Mouse (Mus musculus): ENCODE measurements at regions not wholly inside any gene's neighbourhood (a gene's known extent, or its start where the extent isn't known, plus 50 kb on each side); places are given as distances from the start of the nearest gene placed in this dataset.

DNA sequence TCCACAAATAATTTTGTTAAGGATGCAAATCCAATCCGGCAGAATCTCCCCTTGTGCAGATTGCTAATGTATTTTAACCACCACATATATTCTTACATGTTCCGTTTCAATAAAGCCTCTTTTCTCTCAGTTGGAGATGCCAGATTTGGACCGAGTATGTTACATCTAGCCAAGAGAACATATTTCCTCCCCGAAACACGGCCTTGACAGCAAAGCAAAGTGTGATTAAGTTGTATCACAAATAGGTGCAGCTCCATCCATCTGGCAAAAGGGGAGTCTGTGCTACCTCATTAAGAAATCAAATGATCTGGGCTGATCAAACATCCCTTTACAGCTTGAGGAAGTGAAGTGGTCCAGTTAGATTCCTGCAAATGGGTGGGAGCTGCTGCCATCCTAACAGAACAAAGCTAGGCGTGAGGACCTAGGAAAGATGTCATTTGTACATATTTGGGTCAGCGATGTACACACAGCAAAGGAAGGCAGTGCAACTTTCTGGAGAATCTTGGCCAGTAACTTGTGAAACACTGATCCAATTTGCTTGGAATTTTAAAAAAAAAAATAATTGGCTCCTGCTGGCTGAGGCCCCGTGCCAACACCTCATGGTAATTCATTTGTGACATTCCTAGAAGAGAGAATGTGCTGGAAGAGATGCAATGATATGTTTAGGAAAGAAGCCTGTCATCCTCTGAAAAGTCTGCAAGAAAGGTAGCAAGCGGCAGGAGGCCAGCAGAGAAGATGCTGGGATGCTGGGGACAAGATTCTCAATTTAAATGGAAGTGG is 223.8 kb downstream of the Rpl10-ps3 start:
- Histone ChIP-seq H3K36me3 (ENCODE audit: control insufficient read depth, insufficient read depth, low read length) (no peaks in the 10 kb centered on the region), H3K9me3 (ENCODE audit: control insufficient read depth, low read length) (no peaks in the 10 kb centered on the region), H3K27ac (replicated peaks; ENCODE audit: low read depth, low read length) (no peak overlapping the region), H3K4me1 (ENCODE audit: control insufficient read depth, insufficient read depth, low read length) (no peaks in the 10 kb centered on the region), H3K4me2 (ENCODE audit: low read depth, severe bottlenecking) (no peak overlapping the region), H3K9ac (ENCODE audit: low read length) (no peak overlapping the region), H3K4me3 (ENCODE audit: low read depth, low read length) (no peak overlapping the region), H3K27me3 (ENCODE audit: control insufficient read depth, insufficient read depth, low read length) (no peaks in the 10 kb centered on the region)
- 87% methylated on average over 9 of the region's 9 CpGs for WGBS
- DNase-seq (ENCODE audit: low spot score) = no peak
- no peak for ATAC-seq (ENCODE audit: insufficient number of reproducible peaks, low FRiP score, low TSS enrichment, low read depth)

DNA sequence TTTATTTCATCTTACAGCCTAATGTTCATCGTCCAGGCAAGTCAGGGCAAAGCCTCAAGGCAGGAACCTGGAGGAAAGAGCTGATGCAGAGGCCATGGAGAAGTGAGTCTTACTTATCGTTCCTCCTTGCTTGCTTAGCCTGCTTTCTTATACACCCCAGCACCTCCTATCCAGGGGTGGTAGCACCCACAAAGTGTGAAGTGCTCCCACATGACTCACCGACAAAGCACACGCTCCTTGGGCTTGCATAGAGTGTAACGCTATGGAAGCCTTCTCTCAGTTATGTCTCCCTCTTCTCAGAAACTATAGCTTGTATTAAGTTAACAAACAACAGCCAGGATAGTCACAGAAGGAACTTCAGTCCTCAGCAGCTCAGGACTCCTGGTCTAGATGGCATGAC is 225.4 kb downstream of the Rpl10-ps3 start:
- ATAC-seq (ENCODE audit: insufficient number of reproducible peaks, low FRiP score, low TSS enrichment, low read depth) (no peak), DNase-seq (ENCODE audit: low spot score) (no peak)
- no peaks in the 10 kb centered on the region for H3K27me3 ChIP-seq (ENCODE audit: control insufficient read depth, insufficient read depth, low read length)
- no peaks in the 10 kb centered on the region for H3K4me1 ChIP-seq (ENCODE audit: control insufficient read depth, insufficient read depth, low read length)
- H3K4me3 ChIP-seq (ENCODE audit: low read depth, low read length) = no peak overlapping the region
- H3K4me2 ChIP-seq (ENCODE audit: low read depth, severe bottlenecking) = no peak overlapping the region
- no peaks in the 10 kb centered on the region for H3K9me3 ChIP-seq (ENCODE audit: control insufficient read depth, low read length)
- no peak overlapping the region for H3K27ac ChIP-seq (replicated peaks; ENCODE audit: low read depth, low read length)
- no peak overlapping the region for H3K9ac ChIP-seq (ENCODE audit: low read length)
- no peaks in the 10 kb centered on the region for H3K36me3 ChIP-seq (ENCODE audit: control insufficient read depth, insufficient read depth, low read length)
- WGBS = 94% methylated on average over 5 of the region's 5 CpGs

DNA sequence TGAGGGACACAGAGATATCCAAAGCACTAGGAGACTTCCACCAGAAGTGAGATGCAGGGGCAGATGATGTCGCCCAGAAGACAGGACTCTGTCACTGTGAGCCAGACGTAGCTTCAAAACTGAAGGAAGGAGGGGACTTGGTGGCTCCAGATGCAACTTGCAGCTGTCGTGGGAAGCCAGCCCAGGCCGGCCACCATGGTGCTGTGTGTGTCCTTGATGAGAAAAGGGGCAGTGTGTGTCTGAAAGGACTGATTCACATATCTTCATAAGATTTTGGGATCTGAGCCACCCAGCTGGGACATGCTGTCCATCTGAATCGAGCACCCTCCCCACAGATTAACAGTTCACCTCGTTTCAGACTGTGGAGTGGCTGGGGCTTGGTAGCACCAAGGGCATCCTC is 226.2 kb downstream of the Rpl10-ps3 start:
- 83% methylated on average over 6 of the region's 6 CpGs for WGBS
- ATAC-seq (ENCODE audit: insufficient number of reproducible peaks, low FRiP score, low TSS enrichment, low read depth) = no peak
- DNase-seq (ENCODE audit: low spot score) = no peak
- no peak overlapping the region for H3K4me3 ChIP-seq (ENCODE audit: low read depth, low read length)
- H3K27ac ChIP-seq (replicated peaks; ENCODE audit: low read depth, low read length) = no peak overlapping the region
- no peak overlapping the region for H3K4me2 ChIP-seq (ENCODE audit: low read depth, severe bottlenecking)
- H3K9ac ChIP-seq (ENCODE audit: low read length) = no peak overlapping the region
- H3K36me3 ChIP-seq (ENCODE audit: control insufficient read depth, insufficient read depth, low read length) = no peaks in the 10 kb centered on the region
- H3K27me3 ChIP-seq (ENCODE audit: control insufficient read depth, insufficient read depth, low read length) = no peaks in the 10 kb centered on the region
- H3K4me1 ChIP-seq (ENCODE audit: control insufficient read depth, insufficient read depth, low read length) = no peaks in the 10 kb centered on the region
- no peaks in the 10 kb centered on the region for H3K9me3 ChIP-seq (ENCODE audit: control insufficient read depth, low read length)

DNA sequence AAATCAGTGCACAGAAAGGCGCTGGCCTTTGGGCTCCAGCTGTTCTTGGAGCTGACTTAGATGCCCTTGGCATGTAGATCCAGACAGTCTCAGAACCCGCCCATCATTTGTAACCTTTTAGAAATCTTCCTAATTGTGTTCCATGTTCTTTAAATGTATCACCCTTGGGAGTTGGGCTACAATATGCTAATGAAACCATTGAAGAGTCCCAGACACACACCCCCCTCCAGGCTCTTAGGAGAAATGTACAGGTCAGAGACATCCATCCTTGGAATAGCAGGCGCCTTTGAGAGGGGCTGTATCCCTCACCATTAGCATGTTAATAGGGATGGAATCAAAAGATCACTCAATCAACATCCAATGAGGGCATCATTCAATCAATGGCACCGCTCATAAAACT is 238.2 kb downstream of the Rpl10-ps3 start:
- Histone ChIP-seq H3K36me3 (ENCODE audit: control insufficient read depth, insufficient read depth, low read length) (no peaks in the 10 kb centered on the region), H3K9me3 (ENCODE audit: control insufficient read depth, low read length) (no peaks in the 10 kb centered on the region), H3K27me3 (ENCODE audit: control insufficient read depth, insufficient read depth, low read length) (no peaks in the 10 kb centered on the region), H3K4me3 (ENCODE audit: low read depth, low read length) (no peak overlapping the region), H3K4me1 (ENCODE audit: control insufficient read depth, insufficient read depth, low read length) (no peaks in the 10 kb centered on the region), H3K9ac (ENCODE audit: low read length) (no peak overlapping the region), H3K4me2 (ENCODE audit: low read depth, severe bottlenecking) (no peak overlapping the region), H3K27ac (replicated peaks; ENCODE audit: low read depth, low read length) (no peak overlapping the region)
- ATAC-seq (ENCODE audit: insufficient number of reproducible peaks, low FRiP score, low TSS enrichment, low read depth) = no peak
- WGBS = 81% methylated on average over 4 of the region's 4 CpGs
- DNase-seq (ENCODE audit: low spot score) = no peak

DNA sequence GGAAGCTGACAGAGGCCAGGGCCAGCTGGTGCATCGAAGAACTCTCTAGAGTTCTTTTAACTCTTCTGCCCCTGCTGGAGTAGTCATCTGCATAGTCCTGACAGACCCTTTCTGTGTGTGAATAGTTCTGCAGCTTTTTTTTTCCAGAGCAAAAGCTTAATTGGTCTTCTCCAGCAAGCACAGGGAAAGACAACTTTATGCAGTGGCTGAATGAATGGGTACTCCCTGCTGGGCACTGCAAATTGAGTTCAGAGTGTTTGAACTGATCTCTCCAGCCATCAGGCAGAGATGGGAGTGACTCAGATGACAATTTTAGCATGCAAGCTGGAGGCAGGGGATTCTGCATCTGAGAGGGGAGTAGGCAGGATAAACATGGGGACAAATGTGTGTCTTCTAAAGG is 242.0 kb downstream of the Rpl10-ps3 start:
- Histone ChIP-seq H3K27me3 (ENCODE audit: control insufficient read depth, insufficient read depth, low read length) (no peaks in the 10 kb centered on the region), H3K4me1 (ENCODE audit: control insufficient read depth, insufficient read depth, low read length) (no peaks in the 10 kb centered on the region), H3K36me3 (ENCODE audit: control insufficient read depth, insufficient read depth, low read length) (no peaks in the 10 kb centered on the region), H3K4me3 (ENCODE audit: low read depth, low read length) (no peak overlapping the region), H3K9ac (ENCODE audit: low read length) (no peak overlapping the region), H3K9me3 (ENCODE audit: control insufficient read depth, low read length) (no peaks in the 10 kb centered on the region), H3K4me2 (ENCODE audit: low read depth, severe bottlenecking) (no peak overlapping the region), H3K27ac (replicated peaks; ENCODE audit: low read depth, low read length) (no peak overlapping the region)
- 69% methylated on average over 1 of the region's 1 CpGs for WGBS
- ATAC-seq (ENCODE audit: insufficient number of reproducible peaks, low FRiP score, low TSS enrichment, low read depth) (no peak), DNase-seq (ENCODE audit: low spot score) (no peak)

DNA sequence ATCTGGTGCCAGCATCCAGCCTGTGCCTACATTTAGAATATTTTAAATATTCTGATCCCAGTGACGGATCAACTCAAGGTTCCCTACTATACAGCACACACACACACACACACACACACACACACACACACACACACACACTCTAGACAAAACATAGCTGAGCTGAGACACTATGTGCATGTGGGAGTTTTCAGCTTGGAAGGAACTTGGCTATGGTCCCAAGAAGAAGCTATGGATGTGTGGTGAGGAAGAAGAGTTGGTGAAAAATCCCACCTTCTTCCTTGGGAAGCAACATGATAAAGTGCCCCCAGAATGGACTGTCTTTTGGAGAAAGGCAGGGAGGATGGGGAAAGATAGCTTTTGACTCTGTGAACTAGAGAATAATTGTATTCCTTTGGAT is 243.7 kb downstream of the Rpl10-ps3 start:
- 94% methylated on average over 1 of the region's 1 CpGs for WGBS
- Histone ChIP-seq H3K4me1 (ENCODE audit: control insufficient read depth, insufficient read depth, low read length) (no peaks in the 10 kb centered on the region), H3K27me3 (ENCODE audit: control insufficient read depth, insufficient read depth, low read length) (no peaks in the 10 kb centered on the region), H3K27ac (replicated peaks; ENCODE audit: low read depth, low read length) (no peak overlapping the region), H3K4me3 (ENCODE audit: low read depth, low read length) (no peak overlapping the region), H3K9ac (ENCODE audit: low read length) (no peak overlapping the region), H3K36me3 (ENCODE audit: control insufficient read depth, insufficient read depth, low read length) (no peaks in the 10 kb centered on the region), H3K9me3 (ENCODE audit: control insufficient read depth, low read length) (no peaks in the 10 kb centered on the region), H3K4me2 (ENCODE audit: low read depth, severe bottlenecking) (no peak overlapping the region)
- no peak for DNase-seq (ENCODE audit: low spot score)
- no peak for ATAC-seq (ENCODE audit: insufficient number of reproducible peaks, low FRiP score, low TSS enrichment, low read depth)

DNA sequence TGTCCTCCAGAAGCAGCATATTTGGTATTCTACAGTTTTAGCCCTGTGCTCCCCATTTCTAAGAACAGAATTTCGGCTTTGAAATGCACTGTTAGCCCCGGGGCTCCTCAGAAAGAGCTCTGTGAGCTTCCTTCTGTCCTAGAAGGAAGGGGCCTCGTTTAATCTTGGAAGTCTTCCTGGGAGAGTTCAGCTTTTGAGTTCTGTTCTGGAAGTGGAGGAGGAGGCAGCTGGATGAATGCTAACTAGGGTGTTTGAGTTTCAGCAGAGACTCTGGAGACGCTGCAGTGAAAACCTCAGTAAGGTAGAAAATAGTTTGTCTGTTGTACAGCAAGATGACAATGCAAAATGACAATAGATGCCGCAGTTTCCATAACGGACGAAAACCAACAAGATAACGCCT is 253.8 kb downstream of the Rpl10-ps3 start:
- H3K9me3 ChIP-seq (ENCODE audit: control insufficient read depth, low read length) = no peaks in the 10 kb centered on the region
- no peak for ATAC-seq (ENCODE audit: insufficient number of reproducible peaks, low FRiP score, low TSS enrichment, low read depth)
- WGBS = 79% methylated on average over 8 of the region's 8 CpGs

DNA sequence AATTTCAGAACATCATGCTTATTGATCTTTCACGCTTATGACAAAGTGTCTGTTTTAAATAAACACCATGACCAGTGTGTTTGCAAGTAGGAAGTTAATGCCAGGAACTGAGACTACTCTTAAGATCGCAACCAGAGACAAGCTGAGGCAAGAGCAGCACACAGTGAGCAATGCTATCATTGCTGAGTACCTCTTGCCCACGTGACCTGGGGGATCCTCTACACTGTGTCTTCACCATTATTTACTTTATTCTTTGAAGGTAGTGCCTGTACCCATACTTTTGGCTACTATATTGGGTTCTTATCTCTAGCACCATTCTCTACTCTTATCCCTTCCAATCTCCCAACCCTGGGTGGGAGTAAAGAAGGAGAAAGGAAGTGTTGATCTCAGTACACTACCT is 254.9 kb downstream of the Rpl10-ps3 start:
- no peak overlapping the region for H3K27ac ChIP-seq (replicated peaks; ENCODE audit: low read depth, low read length)
- DNase-seq (ENCODE audit: low spot score) = no peak
- H3K4me3 ChIP-seq (ENCODE audit: low read depth, low read length) = no peak overlapping the region
- WGBS = 83% methylated on average over 3 of the region's 3 CpGs
- no peak for ATAC-seq (ENCODE audit: insufficient number of reproducible peaks, low FRiP score, low TSS enrichment, low read depth)
- H3K9ac ChIP-seq (ENCODE audit: low read length) = no peak overlapping the region
- no peaks in the 10 kb centered on the region for H3K4me1 ChIP-seq (ENCODE audit: control insufficient read depth, insufficient read depth, low read length)
- H3K27me3 ChIP-seq (ENCODE audit: control insufficient read depth, insufficient read depth, low read length) = no peaks in the 10 kb centered on the region
- no peaks in the 10 kb centered on the region for H3K36me3 ChIP-seq (ENCODE audit: control insufficient read depth, insufficient read depth, low read length)
- no peak overlapping the region for H3K4me2 ChIP-seq (ENCODE audit: low read depth, severe bottlenecking)
- H3K9me3 ChIP-seq (ENCODE audit: control insufficient read depth, low read length) = no peaks in the 10 kb centered on the region

More for the DNA sequence above, 253.8 kb downstream of the Rpl10-ps3 start:
- Histone ChIP-seq H3K4me1 (ENCODE audit: control insufficient read depth, insufficient read depth, low read length) (no peaks in the 10 kb centered on the region), H3K4me2 (ENCODE audit: low read depth, severe bottlenecking) (no peak overlapping the region), H3K27me3 (ENCODE audit: control insufficient read depth, insufficient read depth, low read length) (no peaks in the 10 kb centered on the region), H3K27ac (replicated peaks; ENCODE audit: low read depth, low read length) (no peak overlapping the region), H3K4me3 (ENCODE audit: low read depth, low read length) (no peak overlapping the region), H3K36me3 (ENCODE audit: control insufficient read depth, insufficient read depth, low read length) (no peaks in the 10 kb centered on the region), H3K9ac (ENCODE audit: low read length) (no peak overlapping the region)
- DNase-seq (ENCODE audit: low spot score) = no peak

DNA sequence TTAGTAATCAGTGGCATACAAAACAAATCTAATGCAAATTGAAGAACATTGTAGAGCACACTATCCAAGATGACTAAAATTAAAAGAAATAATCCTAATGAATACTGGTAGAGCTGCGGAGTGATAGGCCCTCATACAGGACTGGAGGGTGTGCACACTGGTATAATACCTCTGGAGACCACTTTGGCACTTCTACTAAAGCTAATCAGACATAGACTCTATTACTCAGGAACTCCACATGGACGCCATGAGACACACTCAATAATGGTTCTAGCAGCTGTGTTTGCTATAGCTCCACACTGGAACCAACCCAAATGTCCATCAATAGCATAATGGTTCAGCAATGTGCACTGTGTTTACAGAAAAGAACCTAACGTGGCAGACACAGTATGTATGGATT is 264.6 kb downstream of the Rpl10-ps3 start:
- WGBS = 82% methylated on average over 3 of the region's 3 CpGs
- Histone ChIP-seq H3K4me1 (ENCODE audit: control insufficient read depth, insufficient read depth, low read length) (no peaks in the 10 kb centered on the region), H3K36me3 (ENCODE audit: control insufficient read depth, insufficient read depth, low read length) (no peaks in the 10 kb centered on the region), H3K4me2 (ENCODE audit: low read depth, severe bottlenecking) (no peak overlapping the region), H3K9ac (ENCODE audit: low read length) (no peak overlapping the region), H3K27me3 (ENCODE audit: control insufficient read depth, insufficient read depth, low read length) (no peaks in the 10 kb centered on the region), H3K27ac (replicated peaks; ENCODE audit: low read depth, low read length) (no peak overlapping the region), H3K9me3 (ENCODE audit: control insufficient read depth, low read length) (no peaks in the 10 kb centered on the region), H3K4me3 (ENCODE audit: low read depth, low read length) (no peak overlapping the region)
- DNase-seq (ENCODE audit: low spot score) (no peak), ATAC-seq (ENCODE audit: insufficient number of reproducible peaks, low FRiP score, low TSS enrichment, low read depth) (no peak)
